Mouse (Mus musculus) layer of hippocampus, adult 18-20 months (tissue): ENCODE data around the gene Abcf2. TPM values are rescaled to one million over a fixed set of nuclear protein-coding genes. Genes with fewer than 3 reads are reported as not detected.

ENCODE experiments used
- DNase-seq, 2 experiments: peaks; one replicate each; pipeline ENCODE4 v3.0.0; 2022; ENCODE audit warnings: low spot score in 2 of 2
- total RNA-seq, 2 experiments: library from RNA; stranded (reverse); gene quantifications; 2 replicates each; pipeline ENCODE4 v1.2.3; 2021

Gene Abcf2
- total RNA-seq, 2 experiments from 2014 or later = 82.5 to 83.6 TPM

DNA sequence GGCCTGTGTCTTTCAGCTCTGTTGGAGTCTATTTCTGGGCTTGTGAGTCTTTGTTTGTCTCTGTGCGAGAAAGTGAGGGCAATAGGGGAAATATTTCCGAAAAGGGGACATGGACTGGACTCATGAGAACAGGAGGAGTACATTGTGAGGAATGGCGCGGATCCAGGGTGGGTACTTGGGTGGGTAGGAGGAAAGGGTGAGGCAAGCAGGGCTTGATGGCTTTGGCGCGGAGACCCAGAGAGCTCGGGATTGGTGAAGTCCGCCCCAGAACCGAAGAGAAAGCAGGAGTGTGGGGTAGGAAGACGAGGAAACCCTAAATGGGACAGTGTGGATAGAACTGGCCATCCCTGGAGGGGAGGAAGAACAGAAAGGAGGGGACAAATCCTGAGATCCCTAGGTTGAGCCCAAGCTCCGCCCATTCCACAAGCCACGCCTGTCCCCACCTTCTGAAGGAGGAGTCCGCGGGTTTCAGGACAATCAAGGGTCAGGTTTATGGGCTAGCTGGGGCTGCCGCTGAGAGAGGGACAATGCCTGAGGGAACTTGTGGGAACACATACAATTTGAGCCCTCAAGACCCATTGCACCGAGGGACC lies 25.6 kb upstream of the Abcf2 start:
- DNase-seq = peak in 1 of 2 experiments; percentile 63

DNA sequence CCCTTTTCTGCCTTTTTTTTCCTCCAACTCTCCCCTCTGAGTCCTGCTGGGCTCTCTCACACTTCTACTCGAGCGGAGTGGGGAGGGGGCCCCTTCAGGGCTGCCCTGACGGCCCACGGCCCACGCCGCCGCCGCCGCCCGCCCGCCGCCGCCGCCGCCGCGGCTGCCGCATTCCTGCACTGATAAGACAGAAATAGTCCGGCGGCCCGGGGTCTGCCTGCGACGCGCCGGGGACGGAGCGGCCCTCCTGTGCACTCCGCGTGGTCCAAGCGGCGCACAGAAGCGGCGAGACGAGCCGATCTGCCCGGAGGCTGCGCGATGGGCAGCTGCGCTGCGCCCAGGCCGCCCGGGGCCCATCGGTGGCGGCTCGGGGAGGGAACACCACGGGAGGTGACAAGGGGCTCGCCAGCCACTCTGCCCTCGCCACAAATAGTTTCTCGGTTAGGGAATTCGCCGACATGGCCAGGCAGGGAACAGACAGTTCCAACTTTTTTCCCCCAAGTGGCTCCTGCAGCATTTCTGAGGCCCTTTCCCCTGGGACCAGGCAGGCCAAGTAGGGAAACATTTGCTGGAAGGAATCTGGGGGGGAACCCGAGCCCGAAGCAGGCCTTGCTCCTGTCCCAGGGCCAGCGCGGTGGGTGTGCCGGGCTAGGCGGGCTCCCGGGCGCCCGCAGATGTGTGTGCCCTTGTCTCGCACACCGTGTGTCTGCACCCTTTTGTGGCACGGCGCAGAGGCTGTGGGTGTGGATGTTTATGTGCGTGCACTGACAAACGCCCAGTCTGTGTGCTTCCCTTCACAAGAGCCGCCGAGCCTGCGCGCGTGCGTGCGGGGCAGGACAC lies 24.9 kb upstream of the Abcf2 start:
- no peak for DNase-seq

GRCm38 (mm10) chr5:24601071-24601835 lies 24.0 kb upstream of the Abcf2 start:
- no peak for DNase-seq

DNA sequence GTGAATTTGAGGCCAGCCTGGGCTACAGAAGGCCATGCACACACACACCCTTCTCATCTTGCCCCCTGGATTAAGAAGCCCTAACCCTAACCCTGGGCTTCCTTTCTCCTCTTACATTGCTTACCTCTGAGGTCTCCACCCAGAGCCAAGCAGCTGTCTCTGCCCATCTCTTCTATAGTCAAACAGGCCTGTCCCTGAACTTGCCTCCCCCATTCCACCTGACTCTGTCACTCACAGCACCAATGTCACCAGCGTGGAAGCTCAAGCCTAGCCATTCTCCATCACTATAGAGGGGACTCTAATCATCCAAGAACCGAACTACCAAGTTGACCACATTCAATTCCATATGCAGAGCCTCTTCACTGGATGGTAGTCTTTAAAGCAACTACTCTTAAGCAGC lies 23.0 kb upstream of the Abcf2 start:
- DNase-seq = no peak

DNA sequence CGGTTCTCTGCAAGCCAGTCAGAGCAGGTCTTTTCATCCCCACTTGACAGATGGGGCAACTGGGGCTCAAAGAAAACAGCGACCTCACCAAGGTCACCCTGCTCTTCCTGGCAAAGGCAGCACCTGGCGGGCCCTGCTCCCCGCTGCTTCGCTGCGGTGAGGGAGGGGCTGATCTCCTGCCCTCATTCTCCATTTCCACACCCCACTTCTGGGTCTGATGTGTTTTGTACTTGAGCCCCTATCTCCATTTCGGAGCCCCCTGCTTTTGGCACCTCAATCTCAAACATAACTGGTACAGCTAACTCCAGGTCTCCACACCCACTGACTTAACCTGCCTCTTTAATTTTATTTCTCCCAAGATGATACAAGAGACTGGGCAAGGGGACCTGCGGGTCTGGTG lies 21.9 kb upstream of the Abcf2 start:
- DNase-seq = no peak

- DNase-seq = peak in 1 of 2 experiments; percentile 58
Measured at GRCm38 (mm10) chr5:24598570-24599006, 21.3 kb upstream of the Abcf2 start.

DNA sequence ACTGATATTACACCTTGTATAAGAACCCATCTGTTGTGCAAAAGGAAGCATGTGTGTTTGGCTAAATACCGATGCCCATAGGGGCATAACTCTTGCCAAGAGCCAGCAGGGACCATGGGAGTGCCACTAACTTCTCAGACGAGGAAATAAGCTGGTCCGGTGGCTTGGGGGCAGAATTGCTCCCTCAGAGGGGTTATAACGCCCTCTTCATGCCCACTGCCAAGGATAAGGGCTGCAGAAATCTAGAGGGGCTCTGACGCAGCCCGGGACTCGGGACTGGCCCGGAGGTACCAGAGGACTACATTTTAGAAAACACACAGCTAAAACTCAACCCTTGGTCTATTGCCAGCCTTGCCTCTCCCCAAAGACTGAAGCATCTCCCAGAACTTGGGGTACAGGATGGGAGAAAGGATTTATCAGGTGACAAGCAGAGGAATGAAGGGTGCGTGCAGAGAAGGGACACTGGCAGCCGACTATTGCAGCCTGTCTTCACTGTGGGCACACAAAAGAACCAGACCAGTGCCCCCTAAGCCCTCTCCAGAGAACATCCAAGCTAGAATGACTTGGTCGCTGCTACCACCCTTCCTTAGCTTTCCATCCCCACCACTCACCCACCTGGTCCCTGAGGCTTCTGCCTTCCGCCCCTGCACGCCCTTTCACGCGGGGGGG lies 20.8 kb upstream of the Abcf2 start:
- no peak for DNase-seq

- peak in 1 of 2 experiments; percentile 89 for DNase-seq
Measured at GRCm38 (mm10) chr5:24597221-24597728, 20.0 kb upstream of the Abcf2 start.

- peak; percentile 77 to 87 for DNase-seq
Measured at GRCm38 (mm10) chr5:24596519-24597171, 19.4 kb upstream of the Abcf2 start.

DNA sequence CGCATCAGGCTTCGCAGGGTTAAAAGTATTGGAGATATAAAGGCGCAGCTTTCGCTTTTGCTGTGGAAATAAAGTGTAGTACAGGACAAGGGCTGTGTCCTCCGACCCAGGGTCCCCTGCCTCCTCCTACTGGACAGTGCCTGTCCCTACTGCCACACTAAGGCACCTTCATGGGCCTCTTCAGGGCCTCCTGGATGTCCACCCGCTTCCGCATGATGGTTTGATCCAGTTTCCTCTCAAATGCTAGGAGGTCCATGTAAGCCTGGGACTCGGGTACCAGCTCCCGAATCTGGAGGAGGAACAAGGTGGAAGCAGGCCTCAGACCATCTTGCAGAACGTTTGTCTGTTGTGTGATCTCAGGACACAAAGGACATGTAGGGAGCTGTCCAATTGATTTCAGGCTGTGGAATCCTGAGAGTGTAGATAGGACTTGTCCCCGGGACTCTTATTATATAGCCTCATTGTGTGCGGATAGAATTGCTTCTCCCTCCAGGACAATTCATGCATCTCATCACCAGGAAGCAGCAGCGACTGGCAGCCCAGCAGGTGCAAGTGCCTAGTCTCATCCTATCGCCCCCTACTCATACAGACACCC lies 18.6 kb upstream of the Abcf2 start:
- DNase-seq = no peak

- no peak for DNase-seq
Measured at GRCm38 (mm10) chr5:24595261-24595660, 18.0 kb upstream of the Abcf2 start.

DNA sequence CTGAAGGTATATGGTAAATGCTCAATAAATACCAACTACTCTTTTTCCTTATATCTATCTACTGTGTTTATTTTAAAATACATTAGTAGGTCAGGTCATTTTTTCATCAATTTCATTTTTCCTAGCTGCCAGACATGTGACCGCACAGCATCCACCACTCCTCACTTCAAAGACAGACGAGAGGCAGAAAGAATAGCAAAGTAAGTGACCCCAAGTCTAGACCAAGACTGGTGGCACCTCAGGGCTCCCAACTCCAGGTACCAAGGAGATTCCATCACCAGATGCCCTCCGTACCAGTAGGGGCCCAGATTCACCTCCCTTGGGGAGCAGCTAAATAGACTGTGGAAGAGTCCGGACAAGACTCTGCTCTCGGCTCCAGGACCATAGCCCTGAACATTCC lies 17.1 kb upstream of the Abcf2 start:
- DNase-seq = no peak

GRCm38 (mm10) chr5:24593928-24594327 lies 16.7 kb upstream of the Abcf2 start:
- no peak for DNase-seq

DNA sequence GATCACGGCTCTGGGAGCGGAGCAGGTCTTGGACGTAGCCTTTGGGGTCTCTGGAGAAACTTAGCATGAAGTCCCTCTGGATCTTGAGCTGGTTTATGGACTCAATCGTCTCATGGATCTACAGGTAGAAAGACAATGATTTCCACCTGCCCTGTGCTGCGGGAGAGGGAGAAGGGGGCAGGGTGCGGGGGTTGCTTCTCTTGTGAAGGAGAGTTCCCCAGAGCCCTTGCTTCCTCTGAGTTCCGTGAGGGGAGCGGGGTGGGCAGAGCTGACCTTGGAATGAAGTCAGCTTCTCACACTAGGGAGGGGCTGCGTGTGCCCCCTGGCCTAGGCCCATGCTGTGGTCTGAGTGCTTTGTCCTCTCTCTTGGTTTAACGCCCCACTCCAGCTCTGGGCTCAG lies 16.0 kb upstream of the Abcf2 start:
- no peak for DNase-seq

GRCm38 (mm10) chr5:24592471-24593160 lies 15.3 kb upstream of the Abcf2 start:
- no peak for DNase-seq

- DNase-seq = no peak
Measured at GRCm38 (mm10) chr5:24591796-24592470, 14.7 kb upstream of the Abcf2 start.

GRCm38 (mm10) chr5:24591268-24591721 lies 14.0 kb upstream of the Abcf2 start:
- no peak for DNase-seq

DNA sequence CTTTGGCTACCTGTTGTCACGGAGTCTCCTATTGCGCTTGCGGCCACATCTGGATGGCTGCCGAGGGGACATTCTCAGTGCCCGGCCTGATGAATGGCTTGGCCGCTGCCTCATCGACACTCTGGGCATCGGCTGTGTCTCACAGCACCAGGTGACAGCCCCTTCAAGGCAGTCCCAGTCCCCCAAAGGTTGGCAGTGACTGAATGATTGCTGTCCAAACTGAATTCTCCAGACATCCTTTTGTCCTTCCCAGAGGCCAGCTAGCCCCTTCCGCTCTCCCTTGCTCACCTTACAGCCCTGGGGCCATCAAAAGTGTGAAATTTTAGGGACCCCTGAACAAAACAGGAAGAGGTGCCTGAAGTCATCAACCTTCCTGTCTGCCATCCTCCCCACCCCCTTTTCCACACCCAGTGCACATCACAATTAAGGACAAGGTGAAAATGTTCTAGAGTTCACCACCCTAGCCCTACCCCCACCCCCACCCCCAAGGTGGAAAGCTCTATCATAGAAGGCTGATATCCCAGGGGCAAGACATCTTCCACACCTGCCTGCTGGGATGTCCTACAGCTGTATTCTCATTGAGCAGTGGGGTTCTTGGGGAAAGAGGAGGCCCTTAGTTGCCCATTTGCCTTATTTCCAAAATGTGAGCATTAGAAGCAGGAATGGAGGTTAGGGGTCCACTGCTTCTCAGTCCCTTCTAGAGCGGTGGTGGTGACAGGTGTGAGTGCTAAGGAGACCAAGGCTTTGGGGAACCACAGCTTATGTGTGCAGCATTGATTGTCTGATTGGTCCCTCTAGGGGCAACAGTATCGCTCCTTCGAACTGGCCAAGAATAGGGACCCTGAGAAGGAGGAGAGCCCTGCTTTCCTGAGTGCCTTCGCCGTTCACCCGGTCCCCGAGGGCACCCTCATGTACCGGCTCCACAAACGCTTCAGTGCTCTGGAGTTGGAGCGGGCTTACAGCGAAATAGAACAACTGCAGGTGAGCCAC lies 12.5 kb upstream of the Abcf2 start:
- DNase-seq = no peak
